In genomic region chr4:92060973-92061372, GRCm38 (mm10) we compare ENCODE assay signal across 12 mouse cellular contexts.
"Had no signal": no experiment of that assay in that cellular context is flagged by ENCODE, and none has a peak within 500 bp of the region (broad histone marks: within the 10 kb centered on the region; RNA-seq: fewer than 3 reads in every experiment).

No protein-coding gene starts in this region.

- H3K27ac ChIP-seq: kidney, embryonic 15.5 days; limb, embryonic 12.5 days; liver, embryonic 14.5 days had no signal

- H3K9me3 ChIP-seq: kidney, embryonic 15.5 days; limb, embryonic 12.5 days had no signal

- H3K36me3 ChIP-seq: kidney, embryonic 15.5 days; limb, embryonic 12.5 days had no signal

- H3K4me3 ChIP-seq: kidney, embryonic 15.5 days; limb, embryonic 12.5 days had no signal

- H3K27me3 ChIP-seq: kidney, embryonic 15.5 days; limb, embryonic 12.5 days had no signal

- H3K4me2 ChIP-seq: kidney, embryonic 15.5 days; limb, embryonic 12.5 days had no signal

- ATAC-seq: intestine, embryonic 16.5 days had no signal

- H3K4me1 ChIP-seq: kidney, embryonic 15.5 days; limb, embryonic 12.5 days had no signal

- DNase-seq: kidney, adult 2 months; kidney, postnatal 25 days; layer of hippocampus, adult 9-11 months; layer of hippocampus, postnatal 36 days; lung, adult 18-20 months; right cerebral cortex, adult 18-20 months; right cerebral cortex, postnatal 25 days; thymus, postnatal 36 days had no signal

- H3K9ac ChIP-seq: kidney, embryonic 15.5 days; limb, embryonic 12.5 days; liver, embryonic 14.5 days had no signal
